Mouse (Mus musculus): ENCODE results near the gene Ctnnb1.

Gene Ctnnb1

DNA sequence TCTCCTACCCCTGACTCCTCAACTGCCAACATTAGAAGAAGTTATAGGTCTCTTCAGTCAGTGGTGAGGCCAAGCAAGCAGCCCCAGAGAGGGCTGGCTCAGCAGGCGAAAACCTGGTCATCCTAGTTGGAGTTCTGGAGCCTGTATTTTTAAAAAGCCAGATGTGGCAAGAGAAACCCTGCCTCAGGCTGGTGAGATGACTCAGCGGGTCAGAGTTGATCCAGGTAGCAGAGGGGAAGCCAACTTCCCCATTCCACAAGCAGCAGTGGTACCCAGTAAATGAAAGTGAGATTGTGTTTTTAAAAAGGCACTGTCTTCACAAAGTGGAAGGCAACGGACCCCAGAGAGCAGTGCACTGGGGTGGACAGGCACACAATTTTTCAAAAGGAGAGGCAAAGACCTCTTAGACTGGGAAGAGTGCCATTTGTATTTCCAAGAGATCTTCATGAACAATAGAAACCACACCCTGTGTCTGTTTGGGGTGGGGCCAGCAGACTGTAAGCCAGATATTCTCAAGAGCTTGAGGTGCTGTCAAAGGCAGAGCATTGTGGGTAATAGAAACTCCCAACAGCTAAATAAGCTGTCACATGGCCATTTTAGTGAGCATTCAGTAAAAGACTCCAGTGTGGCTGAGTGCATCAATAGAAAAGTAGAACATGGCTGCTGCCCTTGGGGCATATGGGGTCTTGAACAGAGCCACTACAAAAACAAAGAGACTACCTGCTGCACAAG lies 33.1 kb downstream of the Ctnnb1 start:
- DNase-seq (ENCODE audit: low spot score in 2 of 2), result no peak

DNA sequence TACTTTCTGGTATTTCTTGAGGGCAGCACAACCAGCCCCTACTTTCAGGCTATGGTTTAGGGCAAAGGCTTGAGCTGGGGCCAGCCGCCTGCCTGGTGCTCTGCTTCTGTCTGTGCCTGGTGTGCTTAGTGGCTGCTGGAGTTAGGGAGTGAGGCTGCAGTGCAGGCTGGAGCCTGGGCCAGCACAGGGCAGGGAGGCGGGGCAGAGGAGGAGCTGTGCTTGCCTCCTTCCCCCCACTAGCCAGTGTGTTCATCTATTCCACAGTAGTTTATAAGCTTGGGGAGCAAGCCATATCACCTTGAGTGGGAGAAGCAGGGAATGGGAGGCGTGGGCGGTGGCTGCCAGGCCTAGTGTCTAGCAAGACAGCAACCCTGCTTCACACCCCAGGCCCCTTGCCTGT lies 34.1 kb downstream of the Ctnnb1 start:
- DNase-seq (ENCODE audit: low spot score in 2 of 2), result no peak

DNA sequence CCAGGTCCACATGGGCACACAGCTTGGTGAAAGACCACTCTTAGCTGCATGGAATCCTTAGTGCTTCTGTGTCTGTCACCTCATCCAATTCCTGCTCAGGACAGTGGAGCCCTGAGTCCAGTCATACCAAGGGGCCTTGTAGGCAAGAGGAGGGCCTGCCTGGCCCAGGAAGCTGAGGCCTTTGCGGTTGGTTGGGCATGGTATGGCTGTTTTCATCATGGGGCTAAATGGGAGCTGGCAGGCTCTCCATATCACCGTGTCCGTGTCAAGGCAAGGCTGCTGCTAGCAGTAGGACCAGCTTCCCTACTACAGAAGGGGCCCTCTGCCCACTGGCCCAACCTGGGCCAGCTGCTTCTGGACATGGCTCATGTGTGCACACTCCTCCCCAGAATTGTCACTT lies 34.7 kb downstream of the Ctnnb1 start:
- DNase-seq (ENCODE audit: low spot score in 2 of 2), result no peak

DNA sequence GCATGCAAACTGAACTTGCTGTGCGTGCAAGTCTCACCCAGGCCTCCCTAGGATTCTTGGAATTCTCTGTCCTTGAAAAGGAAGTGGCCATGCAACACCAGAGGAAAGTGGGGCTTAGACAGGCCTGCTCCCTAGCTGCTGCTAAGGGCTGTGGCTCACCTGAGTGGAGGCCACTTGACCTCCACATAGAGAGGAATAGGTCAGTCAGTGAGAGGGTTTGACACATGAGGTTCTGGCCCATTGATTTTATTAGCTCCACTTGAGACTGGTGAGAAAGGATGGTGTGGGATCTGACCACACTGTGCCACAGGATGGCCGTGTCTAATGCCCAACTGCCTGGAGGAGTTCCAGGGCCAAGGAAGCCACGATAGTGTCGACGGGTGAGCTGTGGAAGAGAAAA lies 35.2 kb downstream of the Ctnnb1 start:
- DNase-seq (ENCODE audit: low spot score in 2 of 2), result no peak

DNA sequence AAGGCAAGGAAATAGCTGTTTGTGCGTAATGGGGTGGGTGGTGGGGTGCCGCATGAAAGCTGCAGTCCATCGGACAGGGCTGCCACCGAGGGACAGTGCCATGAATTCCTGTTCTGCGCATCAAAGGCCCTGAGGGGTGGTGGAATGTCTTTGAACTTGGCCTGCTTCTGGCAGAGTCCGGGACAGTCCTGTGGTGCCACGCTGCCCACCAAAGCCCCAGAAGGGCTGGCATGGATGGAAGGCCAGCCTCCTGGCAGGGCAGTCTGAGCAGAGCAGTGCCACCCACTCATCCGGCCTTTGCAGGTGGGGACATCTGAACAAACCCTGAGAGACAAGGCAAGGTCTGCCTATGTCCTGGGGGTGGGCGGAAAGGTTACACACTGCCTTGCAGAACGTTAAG lies 36.0 kb downstream of the Ctnnb1 start:
- DNase-seq (ENCODE audit: low spot score in 2 of 2), result no peak

DNA sequence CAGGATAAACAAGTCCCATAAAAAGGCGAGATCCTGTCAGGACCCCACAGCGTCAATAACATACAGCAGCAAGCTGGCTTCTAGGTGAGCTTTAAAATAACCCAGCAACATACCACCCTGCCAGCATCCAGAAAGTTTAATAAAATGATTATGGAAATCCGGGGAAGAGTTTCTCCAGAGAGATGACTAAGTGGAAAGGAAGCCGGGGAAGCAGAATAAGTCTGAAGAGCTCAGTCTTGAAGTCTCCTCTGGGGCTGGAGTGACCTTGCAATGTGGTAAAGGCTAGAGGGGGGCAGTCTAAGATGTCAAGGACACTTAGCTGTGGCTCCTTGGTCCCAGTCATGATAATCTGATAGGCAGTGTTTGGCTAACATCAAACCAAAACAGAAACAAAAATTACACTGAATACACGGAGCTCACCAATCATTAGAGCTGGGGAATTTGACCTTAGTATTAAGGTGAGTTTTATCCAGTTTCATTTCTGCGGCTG lies 44.1 kb downstream of the Ctnnb1 start:
- no peak for DNase-seq (ENCODE audit: low spot score in 2 of 2)

DNA sequence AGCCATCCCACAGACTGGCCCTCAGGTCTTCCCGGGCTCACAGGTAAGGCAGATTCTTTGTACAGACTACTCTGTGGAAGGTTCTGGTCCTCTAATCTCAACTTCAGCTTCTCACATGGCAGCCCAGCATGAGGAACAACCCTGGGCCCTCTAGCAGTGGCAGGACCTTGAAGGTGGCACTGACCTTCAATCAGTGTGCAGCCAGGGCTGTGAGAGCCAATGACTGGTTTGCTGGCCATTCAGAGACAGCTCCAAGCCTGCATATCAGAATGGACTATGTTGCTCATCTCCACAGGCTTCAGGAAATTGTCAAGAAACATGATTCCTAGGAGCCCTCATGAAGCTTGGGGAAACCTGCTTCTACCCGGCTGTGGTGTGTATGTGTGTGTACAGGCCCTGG lies 45.2 kb downstream of the Ctnnb1 start:
- no peak for DNase-seq (ENCODE audit: low spot score in 2 of 2)

DNA sequence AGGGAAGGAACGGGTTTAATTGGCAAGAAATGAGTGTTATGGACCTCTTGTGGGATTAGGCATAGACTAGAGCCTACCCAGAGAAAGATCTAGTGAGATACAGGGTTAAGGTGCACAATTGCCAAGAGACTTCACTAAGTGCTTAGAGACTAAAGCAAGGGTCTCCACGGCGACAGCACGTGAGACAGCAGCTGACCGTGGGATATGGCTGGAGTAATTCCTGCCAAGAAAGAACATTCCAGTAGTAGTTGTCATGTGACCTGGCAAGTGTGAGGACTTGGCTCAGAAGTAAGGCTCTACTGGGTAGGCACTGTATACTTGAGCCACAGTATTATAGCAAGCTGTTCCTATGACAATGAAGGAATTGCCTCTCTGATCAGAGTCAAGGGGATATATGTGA lies 47.1 kb downstream of the Ctnnb1 start:
- DNase-seq (ENCODE audit: low spot score in 2 of 2), result no peak

DNA sequence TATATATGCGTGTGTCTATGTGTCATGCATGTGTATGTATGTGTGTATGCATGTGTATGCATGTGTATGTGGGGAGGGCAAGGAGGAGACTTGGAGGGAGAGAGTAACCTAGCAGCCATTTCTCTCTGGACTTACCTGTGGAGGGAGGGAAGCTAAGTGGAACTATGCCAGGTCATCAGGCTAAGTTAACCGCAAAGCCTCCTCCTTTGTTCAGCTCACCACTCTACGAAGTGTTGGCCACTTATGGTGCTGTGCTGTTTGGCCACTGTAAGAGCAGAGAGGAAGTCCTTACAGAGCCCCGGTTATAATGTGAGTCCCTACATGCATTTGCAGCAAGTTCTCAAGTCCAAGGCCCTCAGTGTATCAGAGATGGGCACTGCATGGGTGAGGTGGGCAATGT lies 47.8 kb downstream of the Ctnnb1 start:
- no peak for DNase-seq (ENCODE audit: low spot score in 2 of 2)

DNA sequence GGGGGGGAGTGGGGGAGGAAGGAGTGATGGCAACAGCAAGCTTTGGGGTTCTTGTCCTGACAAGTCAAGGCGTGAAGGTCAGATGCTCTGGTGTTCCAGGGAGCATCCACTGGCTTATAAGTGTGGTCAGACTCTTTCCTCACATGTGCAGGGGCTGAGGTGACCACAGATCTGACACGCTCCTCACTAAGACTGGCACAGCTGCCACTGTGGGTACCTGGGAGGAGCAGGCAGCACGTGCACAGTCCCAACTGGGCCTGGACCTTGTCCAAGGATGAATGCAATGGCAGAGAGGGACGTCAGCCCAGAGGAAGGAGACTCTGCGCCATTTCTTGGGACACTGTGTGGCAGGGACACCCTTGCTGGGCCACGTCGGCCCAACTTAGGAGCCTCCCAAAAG lies 52.8 kb downstream of the Ctnnb1 start:
- DNase-seq (ENCODE audit: low spot score in 2 of 2), result no peak

DNA sequence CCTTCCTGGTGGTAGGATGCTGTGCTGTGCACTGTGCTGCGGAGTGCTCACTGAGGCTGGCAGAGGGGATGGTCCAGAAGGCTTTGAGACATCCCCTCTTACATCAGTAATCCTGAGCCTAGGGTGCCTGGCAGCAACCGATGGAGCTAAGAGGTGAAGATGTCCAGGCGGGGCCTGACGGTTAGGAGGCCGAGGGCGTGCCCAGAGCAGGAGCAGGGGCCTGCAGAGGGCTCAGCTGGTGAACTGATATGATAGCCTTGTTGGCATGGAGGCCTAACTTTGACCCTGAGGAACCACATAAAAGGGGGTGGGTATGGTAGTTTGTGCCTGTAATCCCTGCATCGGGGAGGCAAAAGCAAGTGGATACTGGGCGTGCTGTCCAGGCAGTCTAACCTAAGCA lies 54.8 kb downstream of the Ctnnb1 start:
- DNase-seq (ENCODE audit: low spot score in 2 of 2), result no peak

DNA sequence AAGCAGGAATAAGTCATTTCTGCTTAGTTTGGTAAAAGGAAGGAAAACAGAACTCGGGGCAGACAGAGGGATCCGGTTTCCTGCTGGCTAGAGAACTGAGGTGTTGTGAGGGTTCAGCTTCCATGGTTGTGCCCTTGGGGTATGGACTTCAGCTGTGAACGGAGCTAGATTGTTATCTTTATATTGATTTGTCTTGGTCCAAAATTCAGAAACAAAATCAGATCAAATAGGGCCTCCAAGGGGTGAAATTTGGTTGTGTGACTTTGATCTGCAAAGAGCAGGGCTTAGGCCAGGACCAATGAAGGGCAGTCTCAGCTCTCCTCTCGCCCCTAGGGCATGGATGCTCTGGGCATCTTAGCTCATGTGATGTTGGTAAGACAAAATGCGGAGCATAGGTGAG lies 55.5 kb downstream of the Ctnnb1 start:
- DNase-seq (ENCODE audit: low spot score in 2 of 2), result no peak

DNA sequence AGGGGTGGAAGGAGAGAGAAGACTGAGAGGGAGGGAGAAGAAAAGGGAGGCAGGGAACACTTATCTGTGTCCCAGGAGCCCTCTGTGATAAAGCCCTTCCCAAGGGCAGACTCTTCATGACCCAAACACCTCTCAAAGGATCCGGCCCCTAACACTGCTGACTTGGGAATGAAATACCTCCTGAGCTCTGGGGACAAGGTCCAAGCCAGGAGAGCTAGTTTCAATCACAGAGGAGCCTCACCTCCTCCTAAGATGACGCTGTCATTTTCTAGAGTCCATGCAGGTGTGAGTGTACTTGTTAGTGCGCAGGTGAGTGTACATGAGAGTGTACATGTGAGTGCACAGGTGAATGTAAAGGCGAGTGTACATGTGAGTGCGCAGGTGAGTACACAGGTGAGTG lies 56.0 kb downstream of the Ctnnb1 start:
- DNase-seq (ENCODE audit: low spot score in 2 of 2), result no peak

DNA sequence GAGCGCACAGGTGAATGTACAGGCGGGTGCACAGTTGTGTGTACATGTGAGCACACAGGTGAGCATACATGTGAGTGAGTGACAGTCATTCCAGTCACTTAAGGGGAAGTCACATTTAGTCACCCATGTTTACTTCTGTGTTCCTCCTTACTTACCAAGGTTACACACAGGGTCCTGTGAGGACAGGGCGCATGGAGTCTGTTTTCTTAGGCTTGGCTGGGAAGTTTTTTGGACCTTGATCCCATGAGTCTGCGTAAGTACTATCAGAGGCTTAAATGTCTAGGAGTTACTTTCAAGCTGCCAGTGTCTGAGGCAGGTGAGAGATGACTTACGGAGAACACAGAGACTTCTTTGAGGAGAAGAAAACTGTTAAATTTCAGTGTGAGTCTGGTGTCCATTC lies 56.5 kb downstream of the Ctnnb1 start:
- DNase-seq (ENCODE audit: low spot score in 2 of 2), result no peak

DNA sequence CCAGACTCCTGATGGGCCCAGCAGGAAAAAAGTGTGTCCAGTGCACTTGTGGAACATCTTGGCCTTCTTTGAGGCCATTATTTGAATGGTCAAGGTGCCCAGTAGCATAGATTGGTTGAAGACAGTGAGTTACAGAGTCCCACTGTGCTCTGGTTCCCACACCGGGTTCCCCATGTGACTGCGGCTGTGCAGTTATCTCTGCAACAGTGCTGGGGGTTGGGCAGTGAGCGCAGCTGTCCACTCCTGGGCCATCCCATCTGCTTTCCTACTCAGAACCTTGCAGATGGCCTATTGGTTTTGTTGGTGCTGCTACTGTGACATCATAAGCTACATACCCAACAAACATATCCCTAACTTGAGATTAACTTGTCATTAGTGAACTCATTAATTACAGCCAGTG lies 57.2 kb downstream of the Ctnnb1 start:
- no peak for DNase-seq (ENCODE audit: low spot score in 2 of 2)

DNA sequence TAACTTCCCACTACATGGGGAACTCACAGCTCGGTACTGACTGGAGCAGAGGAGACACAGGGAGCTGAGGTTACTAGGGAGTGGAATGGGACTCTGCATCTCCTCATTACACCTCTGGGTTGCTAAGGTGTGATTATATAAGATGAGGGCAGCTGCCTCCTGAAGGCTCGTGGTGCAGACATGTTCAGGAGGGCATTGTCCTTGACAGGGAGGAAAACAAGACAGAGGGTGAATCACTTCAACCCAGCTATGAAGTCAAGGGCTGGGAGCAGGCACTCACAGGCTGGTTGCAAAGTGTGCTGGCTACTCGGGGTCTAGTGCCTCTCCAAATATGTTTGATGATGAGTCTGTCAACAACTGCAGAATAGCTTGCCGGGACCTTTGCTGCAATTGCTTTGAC lies 58.0 kb downstream of the Ctnnb1 start:
- DNase-seq (ENCODE audit: low spot score in 2 of 2), result no peak

DNA sequence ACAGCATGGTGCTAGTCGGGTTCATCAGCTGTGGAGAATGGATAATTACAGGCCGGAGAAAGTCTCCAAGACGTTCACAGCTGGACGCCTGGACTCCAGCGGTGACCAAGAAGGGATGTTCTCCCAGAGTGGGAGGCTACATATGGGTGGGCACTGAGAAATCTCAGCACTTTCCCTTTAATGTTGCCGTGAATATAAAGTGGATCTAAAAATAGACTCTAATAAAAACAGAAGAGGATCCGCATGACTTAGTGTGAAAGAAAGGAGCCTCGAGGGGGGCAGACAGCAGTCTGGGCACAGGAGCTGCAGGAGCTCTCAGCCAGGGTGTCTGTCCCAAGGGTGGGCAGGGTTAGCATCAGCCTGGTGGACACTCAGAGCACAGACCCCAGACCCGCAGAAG lies 59.1 kb downstream of the Ctnnb1 start:
- DNase-seq (ENCODE audit: low spot score in 2 of 2), result no peak

DNA sequence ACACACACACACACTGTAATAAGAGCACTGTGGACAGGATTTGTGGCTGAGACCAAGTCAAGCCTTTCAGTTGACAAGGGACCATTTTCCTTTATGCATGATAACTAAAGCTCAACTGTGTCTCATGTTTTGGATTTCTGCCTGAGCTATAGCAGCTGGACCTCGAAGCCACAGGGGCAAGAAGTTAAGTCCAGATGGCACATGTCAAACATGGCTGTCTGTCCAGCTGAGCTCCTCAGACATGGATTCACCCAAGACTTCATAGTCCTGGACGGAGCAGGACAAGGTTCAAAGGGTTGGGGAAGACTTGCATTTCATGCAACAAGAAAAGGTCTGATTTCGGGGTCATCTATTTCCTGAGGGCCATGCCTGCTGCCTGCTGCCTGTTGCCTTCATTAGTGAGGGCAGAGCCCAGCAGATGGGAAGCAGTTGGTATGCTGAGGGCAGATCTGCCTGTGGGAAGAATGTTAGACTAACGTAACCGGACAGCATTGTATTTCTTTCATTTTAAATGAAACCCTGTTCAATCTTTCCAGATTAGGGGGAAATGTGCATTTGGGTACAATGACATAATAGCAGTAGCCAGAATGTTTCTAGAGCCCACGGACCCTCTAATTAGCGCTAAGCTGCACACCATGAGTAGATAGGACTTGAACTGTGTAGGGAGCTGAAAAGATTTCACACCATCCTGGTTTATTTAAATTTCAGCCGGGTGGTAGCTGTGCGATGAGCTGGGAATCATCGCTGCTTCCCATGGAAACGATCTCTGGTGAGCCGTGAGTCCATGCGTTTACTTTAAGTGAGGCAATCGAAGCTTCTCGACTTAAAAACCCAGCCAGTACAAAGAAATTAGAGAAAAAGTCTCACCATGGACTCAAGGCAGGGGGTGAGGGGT lies 61.0 kb downstream of the Ctnnb1 start:
- no peak for DNase-seq (ENCODE audit: low spot score in 2 of 2)

DNA sequence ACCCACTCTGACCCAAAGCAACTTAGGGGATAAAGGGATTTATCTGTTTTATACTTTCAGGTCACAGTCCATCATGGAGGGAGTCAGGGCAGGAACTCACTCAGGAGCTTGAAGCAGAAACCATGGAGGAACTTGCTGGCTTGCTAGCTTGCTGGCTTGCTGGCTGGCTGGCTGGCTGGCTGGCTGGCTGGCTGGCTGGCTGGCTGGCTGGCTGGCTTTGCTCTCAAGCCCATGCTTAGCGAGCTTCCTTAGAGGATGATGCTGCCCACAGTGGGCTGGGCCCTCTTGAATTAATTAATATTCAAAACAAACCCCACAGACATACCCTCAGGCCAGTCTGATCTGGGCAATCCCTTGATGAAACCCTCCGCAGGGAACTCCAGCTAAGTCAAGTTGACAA lies 62.8 kb downstream of the Ctnnb1 start:
- DNase-seq (ENCODE audit: low spot score in 2 of 2), result no peak

DNA sequence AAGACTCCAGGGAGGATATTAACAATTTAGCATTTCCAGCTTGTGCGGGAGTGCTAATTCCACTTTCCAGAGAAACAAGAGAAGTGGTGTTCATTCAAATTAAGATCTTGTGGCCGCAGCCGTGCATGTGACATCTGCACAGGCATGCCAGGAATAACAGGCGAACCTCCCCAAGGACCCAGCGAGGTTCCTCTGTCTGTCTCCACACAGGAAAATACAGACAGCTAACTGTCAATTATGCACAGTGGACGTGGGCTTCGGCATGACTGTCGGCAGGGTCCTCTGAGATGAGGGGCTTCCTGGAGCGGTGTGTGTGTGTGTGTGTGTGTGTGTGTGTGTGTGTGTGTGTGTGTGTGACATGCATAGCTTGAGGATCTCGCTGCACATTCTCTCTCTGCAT lies 64.0 kb downstream of the Ctnnb1 start:
- DNase-seq (ENCODE audit: low spot score in 2 of 2), result no peak

DNA sequence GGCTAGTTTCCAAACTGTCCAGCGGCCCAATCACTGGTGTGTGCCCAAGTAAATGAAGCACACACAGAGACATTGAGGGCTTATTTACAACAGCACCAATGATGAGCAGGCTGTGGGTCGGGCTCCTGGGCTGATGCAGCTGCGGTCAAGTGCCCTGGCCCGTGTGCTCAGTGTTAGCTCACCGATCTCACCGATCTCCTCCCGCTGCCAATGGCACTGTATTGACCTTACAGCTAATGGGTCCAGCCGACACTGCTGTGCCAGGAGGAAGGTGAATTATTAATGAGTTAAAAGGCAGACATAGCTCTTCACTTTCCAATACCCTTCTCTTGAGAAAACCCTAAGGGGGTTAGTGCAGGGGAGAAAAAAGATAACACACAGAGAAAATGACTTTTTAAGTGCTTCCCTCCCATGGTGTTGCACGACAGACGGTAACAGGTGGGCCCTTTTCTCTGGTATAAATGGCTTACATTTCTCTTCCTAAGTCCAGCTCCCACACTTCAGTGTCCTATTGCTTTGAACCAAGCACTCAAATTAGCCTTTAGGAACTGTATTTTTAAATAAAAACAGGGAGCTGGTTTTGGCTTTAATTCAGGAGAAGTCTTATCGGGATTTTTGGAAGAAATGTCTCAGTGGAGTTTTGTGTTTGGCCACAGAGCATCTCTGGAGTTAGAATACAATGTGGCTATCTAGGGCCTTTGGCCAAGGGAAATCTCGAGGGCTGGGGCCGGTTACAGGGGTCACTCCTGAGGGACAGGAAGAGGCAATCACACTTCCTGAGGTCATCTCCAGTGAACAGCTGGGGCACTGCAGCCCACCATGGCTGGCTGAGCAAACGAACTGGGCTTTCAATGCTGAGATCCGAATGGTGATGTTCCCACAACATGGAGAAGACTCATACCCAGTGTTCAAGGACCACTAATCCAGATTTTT lies 65.5 kb downstream of the Ctnnb1 start:
- no peak for DNase-seq (ENCODE audit: low spot score in 2 of 2)

DNA sequence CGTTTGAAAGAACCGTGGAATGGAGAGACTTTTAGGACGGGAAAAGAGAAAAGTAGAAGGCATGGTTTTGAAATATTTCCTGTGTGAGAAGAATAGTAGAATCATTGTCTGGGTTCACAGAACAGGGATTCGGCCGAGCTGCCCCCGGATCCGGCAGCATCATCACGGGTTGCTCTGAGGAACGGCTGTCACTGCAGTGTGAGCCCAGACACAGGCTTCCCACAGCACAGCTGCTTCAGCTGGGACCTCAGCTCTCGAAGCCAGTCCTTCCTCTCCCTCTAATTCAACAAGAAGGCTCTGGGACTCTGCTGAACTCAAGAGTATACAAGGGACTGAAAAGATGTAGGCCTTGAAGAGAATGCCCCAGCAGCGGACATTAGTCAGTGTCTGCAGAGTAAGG lies 69.7 kb downstream of the Ctnnb1 start:
- no peak for DNase-seq (ENCODE audit: low spot score in 2 of 2)
